Mouse (Mus musculus) forebrain, embryonic 10.5 days (tissue): Measurements from ENCODE around the gene Fdx1. TPM values are rescaled to one million over a fixed set of nuclear protein-coding genes. Genes with fewer than 3 reads are reported as not detected.

ENCODE experiments used
- DNase-seq: peaks from one replicate; pipeline ENCODE4 v3.0.0-alpha.2; 2017; ENCODE audit warnings: low spot score; ENCODE audit errors: extremely low spot score
- H3K27ac ChIP-seq: fragments of 300-500 bp; sonication (generic); 2 replicates; pipeline ENCODE4 v1.5.1; 2016; ENCODE audit warnings: mild to moderate bottlenecking
- H3K27me3 ChIP-seq: fragments of 300-500 bp; sonication (generic); 2 replicates; pipeline ENCODE4 v1.6.1; 2016; ENCODE audit warnings: mild to moderate bottlenecking; ENCODE audit not compliant: poor library complexity, severe bottlenecking
- H3K36me3 ChIP-seq: fragments of 300-500 bp; sonication (generic); replicated peaks from 2 replicates; pipeline ENCODE4 v1.6.1; 2016; ENCODE audit warnings: mild to moderate bottlenecking, moderate library complexity
- H3K4me1 ChIP-seq: fragments of 300-500 bp; sonication (generic); 2 replicates; pipeline ENCODE4 v1.6.1; 2016
- H3K4me3 ChIP-seq: fragments of 300-500 bp; sonication (generic); 2 replicates; pipeline ENCODE4 v1.5.1; 2016; ENCODE audit warnings: mild to moderate bottlenecking, moderate library complexity
- H3K9me3 ChIP-seq: fragments of 300-500 bp; sonication (generic); 2 replicates; pipeline ENCODE4 v1.6.1; 2016; ENCODE audit warnings: mild to moderate bottlenecking, moderate library complexity
- WGBS: fragments of 180-500 bp; shearing (Covaris S2); methylation state at CpG from one replicate; pipeline ENCODE4 v1.1.7; 2016; 5-methylcytosine and 5-hydroxymethylcytosine counted together
- polyA plus RNA-seq: library from polyadenylated mRNA; unstranded; fragments of >200 nt; fragmentation: Nextera tagmentation; extraction: Ambion mirVana; gene quantifications from 2 replicates; pipeline ENCODE4 v1.2.1, GENCODE M21; 2016

The Fdx1 gene
- polyA plus RNA-seq: 49.9 and 51.8 TPM in 2 replicates

- Histone ChIP-seq H3K4me1 (peaks cover 26% of the 10 kb centered on the region), H3K4me3 (peak within 1 kb of the TSS; percentile 89), H3K9me3 (no peaks in the 10 kb centered on the region), H3K27ac (peak within 1 kb of the TSS; percentile 91), H3K27me3 (peaks cover 24% of the 10 kb centered on the region), H3K36me3 (no peaks in the 10 kb centered on the region)
- WGBS: under 1% methylated on average over 81 of the region's 81 CpGs
- peak; percentile 65 for DNase-seq
Observed at GRCm38 (mm10) chr9:51962975-51963701, at the start of gene Fdx1. Fdx1 (minus strand) TSS chr9:51963556.

- Histone ChIP-seq H3K4me1 (no peaks in the 10 kb centered on the region), H3K27ac (no peak overlapping the region), H3K36me3 (no peaks in the 10 kb centered on the region), H3K9me3 (no peaks in the 10 kb centered on the region), H3K27me3 (no peaks in the 10 kb centered on the region), H3K4me3 (no peak overlapping the region)
- WGBS: 84% methylated on average over 5 of the region's 5 CpGs
- DNase-seq: no peak
Observed at GRCm38 (mm10) chr9:52012781-52013436, 49.6 kb upstream of the Fdx1 start.

DNA sequence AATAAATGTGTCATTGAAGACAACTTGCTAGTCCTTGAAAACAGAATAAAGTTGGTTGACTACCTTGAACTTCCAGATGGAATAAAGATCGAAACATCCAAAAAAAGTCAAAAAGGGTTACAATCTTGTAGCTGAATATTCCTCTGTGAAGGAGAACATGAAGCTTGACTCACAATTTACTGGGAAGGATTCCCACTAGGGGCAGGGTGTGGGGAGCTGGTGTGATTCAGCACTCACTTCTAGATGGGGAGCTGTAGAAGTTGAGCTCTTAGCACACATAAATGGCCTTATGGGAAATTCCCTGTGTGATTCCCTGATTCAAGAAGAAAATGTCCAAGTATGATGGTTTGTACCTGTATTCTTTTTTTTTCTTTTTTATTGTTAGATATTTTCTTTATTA, 49.0 kb upstream of the Fdx1 start:
- Histone ChIP-seq H3K4me3 (no peak overlapping the region), H3K27ac (no peak overlapping the region), H3K9me3 (no peaks in the 10 kb centered on the region), H3K36me3 (no peaks in the 10 kb centered on the region), H3K4me1 (no peaks in the 10 kb centered on the region), H3K27me3 (no peaks in the 10 kb centered on the region)
- WGBS: 91% methylated on average over 1 of the region's 1 CpGs
- DNase-seq: no peak

GRCm38 (mm10) chr9:52008511-52008910, 45.2 kb upstream of the Fdx1 start:
- no peaks in the 10 kb centered on the region for H3K27me3 ChIP-seq
- H3K9me3 ChIP-seq: no peaks in the 10 kb centered on the region
- H3K4me1 ChIP-seq: no peaks in the 10 kb centered on the region
- 96% methylated on average over 1 of the region's 1 CpGs for WGBS
- DNase-seq: no peak
- H3K36me3 ChIP-seq: no peaks in the 10 kb centered on the region
- H3K4me3 ChIP-seq: no peak overlapping the region
- H3K27ac ChIP-seq: no peak overlapping the region

GRCm38 (mm10) chr9:52007341-52007740, 44.0 kb upstream of the Fdx1 start:
- 41% methylated on average over 2 of the region's 2 CpGs for WGBS
- Histone ChIP-seq H3K9me3 (no peaks in the 10 kb centered on the region), H3K4me3 (no peak overlapping the region), H3K4me1 (no peaks in the 10 kb centered on the region), H3K27ac (no peak overlapping the region), H3K27me3 (no peaks in the 10 kb centered on the region), H3K36me3 (no peaks in the 10 kb centered on the region)
- no peak for DNase-seq

GRCm38 (mm10) chr9:52003501-52003900, 40.1 kb upstream of the Fdx1 start:
- 87% methylated on average over 4 of the region's 4 CpGs for WGBS
- no peak overlapping the region for H3K4me3 ChIP-seq
- H3K4me1 ChIP-seq: no peaks in the 10 kb centered on the region
- peaks cover 3% of the 10 kb centered on the region for H3K9me3 ChIP-seq
- no peak overlapping the region for H3K27ac ChIP-seq
- no peak for DNase-seq
- H3K27me3 ChIP-seq: no peaks in the 10 kb centered on the region
- no peaks in the 10 kb centered on the region for H3K36me3 ChIP-seq

DNA sequence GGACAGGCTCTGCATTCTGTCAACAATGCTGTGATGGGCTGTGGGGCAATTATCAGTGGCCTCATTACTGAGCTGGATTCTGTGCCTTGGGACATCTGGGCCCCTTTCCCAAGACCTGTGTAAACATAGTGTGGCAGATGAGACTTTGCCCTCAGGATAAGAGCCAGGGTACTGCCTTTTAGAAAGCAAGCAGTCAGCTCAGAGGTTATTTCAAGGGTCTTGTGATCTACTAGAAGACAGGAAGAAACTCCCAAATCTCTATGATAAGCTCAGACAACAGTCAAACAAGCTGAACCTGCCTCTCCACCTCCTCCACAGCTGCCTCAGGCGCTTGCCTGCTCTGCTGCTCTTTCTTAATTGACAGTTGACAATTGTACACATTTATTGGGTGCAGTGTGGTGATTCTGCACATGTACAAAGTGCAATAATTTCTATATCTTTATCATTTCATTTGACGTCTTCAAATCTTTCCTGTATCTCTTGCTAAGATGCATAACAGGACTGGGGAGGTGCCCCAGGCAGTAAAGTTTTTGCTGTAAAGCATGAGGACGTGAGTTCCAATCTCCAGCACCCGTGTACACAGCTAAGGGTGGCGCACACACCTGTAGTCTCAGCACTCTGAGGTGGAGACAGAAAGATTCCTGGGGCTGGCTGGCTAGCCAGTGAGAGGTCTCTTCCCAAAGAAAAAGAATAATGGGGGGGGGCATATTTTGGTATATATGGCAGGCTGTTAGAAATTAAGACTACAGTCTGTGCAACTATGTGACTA, 32.2 kb upstream of the Fdx1 start:
- peaks cover 4% of the 10 kb centered on the region for H3K9me3 ChIP-seq
- no peak overlapping the region for H3K4me3 ChIP-seq
- no peak for DNase-seq
- no peak overlapping the region for H3K27ac ChIP-seq
- H3K27me3 ChIP-seq: no peaks in the 10 kb centered on the region
- WGBS: 77% methylated on average over 5 of the region's 5 CpGs
- no peaks in the 10 kb centered on the region for H3K36me3 ChIP-seq
- no peaks in the 10 kb centered on the region; the same call in 1 of the 2 replicates for H3K4me1 ChIP-seq

DNA sequence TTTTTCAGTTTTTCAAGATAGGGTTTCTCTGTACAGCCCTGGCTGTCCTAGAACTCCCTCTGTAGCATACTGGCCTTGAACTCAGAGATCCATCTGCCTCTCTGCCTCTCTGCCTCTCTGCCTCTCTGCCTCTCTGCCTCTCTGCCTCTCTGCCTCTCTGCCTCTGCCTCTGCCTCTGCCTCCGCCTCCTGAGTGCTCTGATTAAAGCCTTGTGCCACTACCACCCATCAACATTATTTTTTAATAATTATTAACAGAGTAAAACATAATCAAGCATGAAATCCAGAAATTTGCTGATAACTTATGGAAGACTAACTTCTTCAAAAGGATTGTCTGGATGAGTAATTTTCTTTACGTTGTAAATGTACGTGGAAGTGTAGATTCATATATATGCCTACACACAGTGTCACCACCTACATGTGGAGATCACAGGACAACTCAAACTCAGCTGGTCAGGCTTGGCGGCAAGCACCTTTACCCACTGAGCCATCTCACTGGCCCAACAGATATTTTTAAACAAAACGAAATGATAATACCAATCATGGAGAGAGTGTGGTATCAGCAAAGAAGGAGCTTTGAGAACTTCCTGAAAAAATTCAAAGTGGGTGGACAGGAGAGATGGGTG, 31.4 kb upstream of the Fdx1 start:
- Histone ChIP-seq H3K27ac (no peak overlapping the region), H3K27me3 (no peaks in the 10 kb centered on the region), H3K9me3 (peaks cover 4% of the 10 kb centered on the region), H3K4me3 (no peak overlapping the region), H3K4me1 (no peaks in the 10 kb centered on the region; the same call in 1 of the 2 replicates), H3K36me3 (no peaks in the 10 kb centered on the region)
- 90% methylated on average over 5 of the region's 5 CpGs for WGBS
- no peak for DNase-seq

- WGBS: 79% methylated on average over 4 of the region's 4 CpGs
- no peak overlapping the region for H3K4me3 ChIP-seq
- no peaks in the 10 kb centered on the region for H3K27me3 ChIP-seq
- DNase-seq: no peak
- no peak overlapping the region for H3K27ac ChIP-seq
- H3K36me3 ChIP-seq: no peaks in the 10 kb centered on the region
- H3K9me3 ChIP-seq: peaks cover 4% of the 10 kb centered on the region
- H3K4me1 ChIP-seq: no peaks in the 10 kb centered on the region; the same call in 1 of the 2 replicates
Observed at GRCm38 (mm10) chr9:51993486-51994275, 30.3 kb upstream of the Fdx1 start.

DNA sequence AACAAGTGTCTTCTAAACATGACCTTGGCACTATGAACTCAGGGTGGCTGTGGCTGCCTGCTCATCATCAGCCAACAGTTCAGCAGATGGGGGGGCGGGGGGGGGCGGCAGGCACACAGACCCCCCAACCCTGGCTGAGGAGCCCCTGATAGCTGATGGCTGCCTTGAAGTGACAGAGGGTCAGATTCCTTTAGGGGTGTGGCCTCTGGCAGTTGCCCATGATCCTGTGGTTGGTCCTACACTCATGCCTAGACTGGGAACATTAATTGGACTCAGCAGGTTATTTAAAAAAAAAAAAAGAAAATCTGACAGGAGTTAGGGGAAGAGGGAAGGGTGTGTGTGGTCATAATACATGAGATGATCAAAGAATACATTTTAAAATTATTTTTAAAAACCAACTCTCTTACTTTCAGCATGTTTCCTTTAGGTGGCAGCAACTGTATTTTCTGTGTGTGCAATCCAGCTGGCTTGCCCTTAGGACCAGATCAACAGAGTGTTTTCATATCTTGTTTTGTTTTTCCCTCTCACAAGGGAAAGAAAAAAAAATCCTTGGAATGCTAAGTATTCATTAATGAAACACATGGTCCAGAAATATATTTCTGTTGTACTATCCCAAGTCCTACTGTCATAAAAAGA, 28.0 kb upstream of the Fdx1 start:
- no peak for DNase-seq
- 43% methylated on average over 2 of the region's 2 CpGs for WGBS
- no peak overlapping the region for H3K27ac ChIP-seq
- H3K27me3 ChIP-seq: no peaks in the 10 kb centered on the region
- H3K9me3 ChIP-seq: no peaks in the 10 kb centered on the region; the same call in 1 of the 2 replicates
- no peaks in the 10 kb centered on the region for H3K36me3 ChIP-seq
- H3K4me3 ChIP-seq: no peak overlapping the region
- no peaks in the 10 kb centered on the region; the same call in 1 of the 2 replicates for H3K4me1 ChIP-seq

- 36% methylated on average over 2 of the region's 2 CpGs for WGBS
- no peaks in the 10 kb centered on the region; the same call in 1 of the 2 replicates for H3K4me1 ChIP-seq
- no peak overlapping the region for H3K4me3 ChIP-seq
- DNase-seq: peak; percentile 28
- no peaks in the 10 kb centered on the region; the same call in 1 of the 2 replicates for H3K9me3 ChIP-seq
- no peaks in the 10 kb centered on the region for H3K27me3 ChIP-seq
- no peaks in the 10 kb centered on the region for H3K36me3 ChIP-seq
- no peak overlapping the region for H3K27ac ChIP-seq
Observed at GRCm38 (mm10) chr9:51990828-51991227, 27.5 kb upstream of the Fdx1 start.
